Mouse (Mus musculus): ENCODE measurements around the gene Rgn. TPM values are rescaled to one million over a fixed set of nuclear protein-coding genes. Genes with fewer than 3 reads are reported as not detected.

Gene Rgn
- polyA plus RNA-seq (2012; rRNA removed) = 0.07 TPM in 1 of 2 replicates, not detected in the other

GRCm38 (mm10) chrX:20549532-20549931, at the start of gene Rgn:
TSS of gene Rgn (plus strand) at chrX:20549787.

Other genes starting within 250 kb of the Rgn start
- 5.9 and 7.6 TPM in 2 replicates for gene Rp2, start 185.3 kb upstream of the Rgn start, polyA plus RNA-seq (2012; rRNA removed)
- 0.36 and 0.49 TPM in 2 replicates for gene Jade3, start 124.1 kb upstream of the Rgn start, polyA plus RNA-seq (2012; rRNA removed)
- 52.7 and 64.4 TPM in 2 replicates for gene Rbm10, start 67.7 kb downstream of the Rgn start, polyA plus RNA-seq (2012; rRNA removed)
- 132 and 156 TPM in 2 replicates for gene Ndufb11, start 67.8 kb downstream of the Rgn start, polyA plus RNA-seq (2012; rRNA removed)
- gene Uba1, start 108.5 kb downstream of the Rgn start, polyA plus RNA-seq (2012; rRNA removed) = 298 and 303 TPM in 2 replicates
- gene Cdk16, start 138.2 kb downstream of the Rgn start, polyA plus RNA-seq (2012; rRNA removed) = 145 and 185 TPM in 2 replicates
- gene Usp11, start 154.1 kb downstream of the Rgn start, polyA plus RNA-seq (2012; rRNA removed) = 2.9 and 3.7 TPM in 2 replicates
- gene Araf, start 248.0 kb downstream of the Rgn start, polyA plus RNA-seq (2012; rRNA removed) = 152 and 187 TPM in 2 replicates